22 mouse cellular contexts compared by ENCODE assay signal in genomic region chr9:55408851-55409250, GRCm38 (mm10).
DNase-seq lines count a peak whose midpoint lies in the region; ATAC-seq and TF ChIP-seq lines count a peak whose summit lies in the region.
"Had no signal": no experiment of that assay in that cellular context is flagged by ENCODE, and none has a peak within 500 bp of the region (broad histone marks: within the 10 kb centered on the region; RNA-seq: fewer than 3 reads in every experiment).

No protein-coding gene starts in this region.

- intact Hi-C loops in heart, postnatal 36 days (cut with DNase I), result no loop called here

- no peak for TF ChIP-seq POLR2A in thymus, adult 2 months (IDR thresholded peaks at IDR 0.05; ENCODE audit: control insufficient read depth, extremely low read depth, insufficient read depth, low read length, poor library complexity)

- ATAC-seq in forebrain, embryonic 14.5 days, result no peak
- no peak; the same call in 1 of the 2 replicates for ATAC-seq in forebrain, embryonic 13.5 days
- ATAC-seq in midbrain, embryonic 14.5 days (ENCODE audit: low FRiP score, low TSS enrichment), result no peak
- ATAC-seq: intestine, postnatal 0 days; liver, embryonic 12.5 days had no signal

- H3K4me2 ChIP-seq in forebrain, embryonic 14.5 days (ENCODE audit: low read length), result no peak overlapping the region
- H3K4me2 ChIP-seq in forebrain, embryonic 13.5 days, result no peak overlapping the region
- H3K4me2 ChIP-seq in midbrain, embryonic 14.5 days (ENCODE audit: low read length), result no peak overlapping the region
- H3K4me2 ChIP-seq: heart, embryonic 11.5 days; limb, embryonic 13.5 days; liver, embryonic 12.5 days had no signal

- 49% methylated on average over 4 of the region's 4 CpGs for WGBS in forebrain, embryonic 14.5 days
- 33% methylated on average over 4 of the region's 4 CpGs for WGBS in forebrain, embryonic 13.5 days
- WGBS in midbrain, embryonic 14.5 days, result 24% methylated on average over 4 of the region's 4 CpGs
- 86% methylated on average over 4 of the region's 4 CpGs for WGBS in thymus, adult 2 months

- H3K4me1 ChIP-seq in forebrain, embryonic 14.5 days (ENCODE audit: control insufficient read depth, insufficient read depth, low read length), result 0 out of 2 replicates have a peak, but pooled peaks cover 2% of the 10 kb centered on the region
- H3K4me1 ChIP-seq in forebrain, embryonic 13.5 days, result peaks cover 6% of the 10 kb centered on the region; the same call in 1 of the 2 replicates
- H3K4me1 ChIP-seq in midbrain, embryonic 14.5 days (ENCODE audit: control insufficient read depth, insufficient read depth, low read length), result peaks cover 3% of the 10 kb centered on the region; the same call in 1 of the 2 replicates
- H3K4me1 ChIP-seq in thymus, adult 2 months (replicated peaks; ENCODE audit: control insufficient read depth, insufficient read depth, low read length), result 0 out of 2 replicates have a peak, but pooled peaks cover 3% of the 10 kb centered on the region
- H3K4me1 ChIP-seq: liver, embryonic 12.5 days had no signal

- H3K36me3 ChIP-seq in forebrain, embryonic 14.5 days (ENCODE audit: control insufficient read depth, insufficient read depth, low read length), result no peaks in the 10 kb centered on the region
- H3K36me3 ChIP-seq in forebrain, embryonic 13.5 days (ENCODE audit: poor library complexity, severe bottlenecking), result no peaks in the 10 kb centered on the region
- H3K36me3 ChIP-seq in midbrain, embryonic 14.5 days (ENCODE audit: control insufficient read depth, insufficient read depth, low read length), result no peaks in the 10 kb centered on the region
- no peaks in the 10 kb centered on the region for H3K36me3 ChIP-seq in thymus, adult 2 months (ENCODE audit: control insufficient read depth, insufficient read depth, low read length)
- H3K36me3 ChIP-seq: limb, embryonic 13.5 days; liver, embryonic 12.5 days had no signal

- no peak overlapping the region for H3K9ac ChIP-seq in forebrain, embryonic 14.5 days (ENCODE audit: low read length)
- H3K9ac ChIP-seq in forebrain, embryonic 13.5 days, result no peak overlapping the region
- H3K9ac ChIP-seq in midbrain, embryonic 14.5 days (replicated peaks; ENCODE audit: low read length), result no peak overlapping the region
- H3K9ac ChIP-seq: limb, embryonic 13.5 days; liver, embryonic 12.5 days had no signal

- no peaks in the 10 kb centered on the region for H3K9me3 ChIP-seq in forebrain, embryonic 14.5 days (replicated peaks; ENCODE audit: control insufficient read depth, low read length)
- H3K9me3 ChIP-seq in forebrain, embryonic 13.5 days (replicated peaks), result no peaks in the 10 kb centered on the region
- H3K9me3 ChIP-seq in midbrain, embryonic 14.5 days (ENCODE audit: control insufficient read depth, low read length), result no peaks in the 10 kb centered on the region
- H3K9me3 ChIP-seq: limb, embryonic 13.5 days; liver, embryonic 12.5 days had no signal

- peak; percentile 16 for DNase-seq in forebrain, embryonic 14.5 days (ENCODE audit: low spot score)
- DNase-seq in layer of hippocampus, adult 2 months (ENCODE audit: low spot score in 2 of 2), result peak in 1 of 2 experiments; percentile 23
- no peak for DNase-seq in layer of hippocampus, adult 11-12 months (ENCODE audit: low spot score)
- peak; percentile 21 for DNase-seq in brain, adult 2 months (ENCODE audit: low read depth, low spot score)
- DNase-seq in midbrain, embryonic 14.5 days, result peak; percentile 56
- DNase-seq in thymus, adult 2 months, result no peak
- no peak for DNase-seq in heart, postnatal 36 days
- DNase-seq: adrenal gland, postnatal 36 days; cerebellum, adult 2 months; gastrocnemius, postnatal 10 days; heart, adult 11 months; heart, postnatal 10 days; kidney, postnatal 25 days; lung, adult 18-20 months; lung, postnatal 14 days; right cerebral cortex, postnatal 25 days; thymus, postnatal 25 days had no signal

- TF ChIP-seq CTCF in layer of hippocampus, adult 2 months (conservative IDR thresholded peaks at IDR 0.05), result no peak
- no peak for TF ChIP-seq CTCF in thymus, adult 2 months (IDR thresholded peaks at IDR 0.05; ENCODE audit: borderline replicate concordance, control insufficient read depth, extremely low read depth, insufficient read depth, low read length, poor library complexity)

- no peak overlapping the region for H3K27ac ChIP-seq in forebrain, embryonic 14.5 days (ENCODE audit: low read depth, low read length)
- H3K27ac ChIP-seq in forebrain, embryonic 13.5 days, result no peak overlapping the region
- H3K27ac ChIP-seq in layer of hippocampus, adult 2 months, result peak overlapping the region; percentile 43
- no peak overlapping the region for H3K27ac ChIP-seq in midbrain, embryonic 14.5 days (replicated peaks; ENCODE audit: low read depth, low read length)
- H3K27ac ChIP-seq in thymus, adult 2 months (ENCODE audit: control insufficient read depth, insufficient read depth, low read length), result no peak overlapping the region
- H3K27ac ChIP-seq: limb, embryonic 13.5 days; liver, embryonic 12.5 days had no signal

- no peaks in the 10 kb centered on the region for H3K27me3 ChIP-seq in forebrain, embryonic 14.5 days (replicated peaks; ENCODE audit: control insufficient read depth, insufficient read depth, low read length)
- no peaks in the 10 kb centered on the region for H3K27me3 ChIP-seq in forebrain, embryonic 13.5 days
- no peaks in the 10 kb centered on the region for H3K27me3 ChIP-seq in midbrain, embryonic 14.5 days (ENCODE audit: control insufficient read depth, insufficient read depth, low read length)
- no peaks in the 10 kb centered on the region for H3K27me3 ChIP-seq in thymus, adult 2 months (ENCODE audit: control insufficient read depth, insufficient read depth, low read length)

- H3K4me3 ChIP-seq in forebrain, embryonic 14.5 days (ENCODE audit: low read depth, low read length), result no peak overlapping the region
- no peak overlapping the region for H3K4me3 ChIP-seq in forebrain, embryonic 13.5 days
- H3K4me3 ChIP-seq in layer of hippocampus, adult 2 months, result no peak overlapping the region
- H3K4me3 ChIP-seq in midbrain, embryonic 14.5 days (replicated peaks; ENCODE audit: low read depth, low read length), result no peak overlapping the region
- H3K4me3 ChIP-seq in thymus, adult 2 months (ENCODE audit: control insufficient read depth, insufficient read depth, low read length), result no peak overlapping the region
- H3K4me3 ChIP-seq: limb, embryonic 13.5 days; liver, embryonic 12.5 days had no signal

Comparison
In these comparisons a context has a peak if more than half of its experiments do, and no peak if none do; other contexts are left out.
1. DNase-seq: peak in forebrain, embryonic 14.5 days (single experiment), brain, adult 2 months (single experiment) and midbrain, embryonic 14.5 days (single experiment); none in layer of hippocampus, adult 11-12 months (single experiment), thymus, adult 2 months (single experiment) and heart, postnatal 36 days (0 of 2).